Mouse (Mus musculus): ENCODE measurements around the gene Ogfod1. TPM values are rescaled to one million over a fixed set of nuclear protein-coding genes. Genes with fewer than 3 reads are reported as not detected.
A peak's percentile ranks its signal among the peaks of the same experiment; 100 is the strongest.

Ogfod1 gene
- 14.4 and 14.6 TPM in 2 replicates for polyA plus RNA-seq (2014; fragmentation: Nextera tagmentation; extraction: Ambion mirVana)

- DNase-seq (ENCODE audit: low spot score) (peak; percentile 97), ATAC-seq (ENCODE audit: insufficient number of reproducible peaks, low FRiP score, low TSS enrichment, low read depth) (peak; percentile 99)
- H3K9ac ChIP-seq (ENCODE audit: low read length), result peak within 1 kb of the TSS; percentile 68
- H3K27ac ChIP-seq (replicated peaks; ENCODE audit: low read depth, low read length), result peak within 1 kb of the TSS; percentile 42
- H3K4me3 ChIP-seq (ENCODE audit: low read depth, low read length), result peak within 1 kb of the TSS; percentile 56
- H3K27me3 ChIP-seq (ENCODE audit: control insufficient read depth, insufficient read depth, low read length), result no peaks in the 10 kb centered on the region
- no peaks in the 10 kb centered on the region for H3K9me3 ChIP-seq (ENCODE audit: control insufficient read depth, low read length)
- H3K4me2 ChIP-seq (ENCODE audit: low read depth, severe bottlenecking), result peak within 1 kb of the TSS; percentile 69
- under 1% methylated on average over 40 of the region's 41 CpGs for WGBS
- peaks cover 6% of the 10 kb centered on the region; the same call in 1 of the 2 replicates for H3K4me1 ChIP-seq (ENCODE audit: control insufficient read depth, insufficient read depth, low read length)
- H3K36me3 ChIP-seq (ENCODE audit: control insufficient read depth, insufficient read depth, low read length), result no peaks in the 10 kb centered on the region
Measured at GRCm38 (mm10) chr8:94036944-94037524, at the start of gene Ogfod1, which contains the start of gene Nudt21. Ogfod1 (plus strand) TSS chr8:94037198. Nudt21 (minus strand) TSS chr8:94037031.

GRCm38 (mm10) chr8:93989739-93990138, 47.3 kb upstream of the Ogfod1 start:
- Histone ChIP-seq H3K4me1 (ENCODE audit: control insufficient read depth, insufficient read depth, low read length) (no peaks in the 10 kb centered on the region), H3K9me3 (ENCODE audit: control insufficient read depth, low read length) (no peaks in the 10 kb centered on the region), H3K4me2 (ENCODE audit: low read depth, severe bottlenecking) (no peak overlapping the region), H3K9ac (ENCODE audit: low read length) (no peak overlapping the region), H3K27me3 (ENCODE audit: control insufficient read depth, insufficient read depth, low read length) (no peaks in the 10 kb centered on the region), H3K27ac (replicated peaks; ENCODE audit: low read depth, low read length) (no peak overlapping the region), H3K4me3 (ENCODE audit: low read depth, low read length) (no peak overlapping the region), H3K36me3 (ENCODE audit: control insufficient read depth, insufficient read depth, low read length) (peaks cover 5% of the 10 kb centered on the region; the same call in 1 of the 2 replicates)
- 92% methylated on average over 4 of the region's 4 CpGs for WGBS
- ATAC-seq (ENCODE audit: insufficient number of reproducible peaks, low FRiP score, low TSS enrichment, low read depth), result no peak
- DNase-seq (ENCODE audit: low spot score), result no peak

GRCm38 (mm10) chr8:93998961-93999360, 38.0 kb upstream of the Ogfod1 start:
- 82% methylated on average over 2 of the region's 2 CpGs for WGBS
- no peak for DNase-seq (ENCODE audit: low spot score)
- Histone ChIP-seq H3K4me3 (ENCODE audit: low read depth, low read length) (no peak overlapping the region), H3K4me2 (ENCODE audit: low read depth, severe bottlenecking) (no peak overlapping the region), H3K27ac (replicated peaks; ENCODE audit: low read depth, low read length) (no peak overlapping the region), H3K9me3 (ENCODE audit: control insufficient read depth, low read length) (no peaks in the 10 kb centered on the region), H3K9ac (ENCODE audit: low read length) (no peak overlapping the region), H3K4me1 (ENCODE audit: control insufficient read depth, insufficient read depth, low read length) (no peaks in the 10 kb centered on the region), H3K36me3 (ENCODE audit: control insufficient read depth, insufficient read depth, low read length) (peaks cover 16% of the 10 kb centered on the region; the same call in 1 of the 2 replicates), H3K27me3 (ENCODE audit: control insufficient read depth, insufficient read depth, low read length) (no peaks in the 10 kb centered on the region)
- no peak for ATAC-seq (ENCODE audit: insufficient number of reproducible peaks, low FRiP score, low TSS enrichment, low read depth)

- peaks cover 7% of the 10 kb centered on the region; the same call in 1 of the 2 replicates for H3K36me3 ChIP-seq (ENCODE audit: control insufficient read depth, insufficient read depth, low read length)
Measured at GRCm38 (mm10) chr8:94004139-94004538, 32.9 kb upstream of the Ogfod1 start.

GRCm38 (mm10) chr8:94009243-94009845, 27.7 kb upstream of the Ogfod1 start:
- Histone ChIP-seq H3K27ac (replicated peaks; ENCODE audit: low read depth, low read length) (no peak overlapping the region), H3K9me3 (ENCODE audit: control insufficient read depth, low read length) (no peaks in the 10 kb centered on the region), H3K36me3 (ENCODE audit: control insufficient read depth, insufficient read depth, low read length) (no peaks in the 10 kb centered on the region), H3K4me3 (ENCODE audit: low read depth, low read length) (no peak overlapping the region), H3K9ac (ENCODE audit: low read length) (no peak overlapping the region), H3K4me1 (ENCODE audit: control insufficient read depth, insufficient read depth, low read length) (peaks cover 6% of the 10 kb centered on the region; the same call in 1 of the 2 replicates), H3K27me3 (ENCODE audit: control insufficient read depth, insufficient read depth, low read length) (no peaks in the 10 kb centered on the region), H3K4me2 (ENCODE audit: low read depth, severe bottlenecking) (no peak overlapping the region)
- WGBS, result 68% methylated on average over 15 of the region's 15 CpGs
- DNase-seq (ENCODE audit: low spot score) (no peak), ATAC-seq (ENCODE audit: insufficient number of reproducible peaks, low FRiP score, low TSS enrichment, low read depth) (no peak)

More at GRCm38 (mm10) chr8:94004139-94004538, 32.9 kb upstream of the Ogfod1 start:
- no peaks in the 10 kb centered on the region for H3K9me3 ChIP-seq (ENCODE audit: control insufficient read depth, low read length)
- H3K27me3 ChIP-seq (ENCODE audit: control insufficient read depth, insufficient read depth, low read length), result no peaks in the 10 kb centered on the region
- no peak overlapping the region for H3K4me3 ChIP-seq (ENCODE audit: low read depth, low read length)
- H3K4me1 ChIP-seq (ENCODE audit: control insufficient read depth, insufficient read depth, low read length), result 0 out of 2 replicates have a peak, but pooled peaks cover 2% of the 10 kb centered on the region
- DNase-seq (ENCODE audit: low spot score) (no peak), ATAC-seq (ENCODE audit: insufficient number of reproducible peaks, low FRiP score, low TSS enrichment, low read depth) (no peak)
- no peak overlapping the region for H3K27ac ChIP-seq (replicated peaks; ENCODE audit: low read depth, low read length)
- H3K9ac ChIP-seq (ENCODE audit: low read length), result no peak overlapping the region
- 92% methylated on average over 9 of the region's 9 CpGs for WGBS
- no peak overlapping the region for H3K4me2 ChIP-seq (ENCODE audit: low read depth, severe bottlenecking)

- no peak overlapping the region for H3K9ac ChIP-seq (ENCODE audit: low read length)
- H3K36me3 ChIP-seq (ENCODE audit: control insufficient read depth, insufficient read depth, low read length), result no peaks in the 10 kb centered on the region
- H3K27ac ChIP-seq (replicated peaks; ENCODE audit: low read depth, low read length), result no peak overlapping the region
- ATAC-seq (ENCODE audit: insufficient number of reproducible peaks, low FRiP score, low TSS enrichment, low read depth) (no peak), DNase-seq (ENCODE audit: low spot score) (no peak)
- H3K9me3 ChIP-seq (ENCODE audit: control insufficient read depth, low read length), result no peaks in the 10 kb centered on the region
- peaks cover 6% of the 10 kb centered on the region; the same call in 1 of the 2 replicates for H3K4me1 ChIP-seq (ENCODE audit: control insufficient read depth, insufficient read depth, low read length)
- WGBS, result 70% methylated on average over 2 of the region's 2 CpGs
- no peak overlapping the region for H3K4me3 ChIP-seq (ENCODE audit: low read depth, low read length)
- H3K4me2 ChIP-seq (ENCODE audit: low read depth, severe bottlenecking), result no peak overlapping the region
- no peaks in the 10 kb centered on the region for H3K27me3 ChIP-seq (ENCODE audit: control insufficient read depth, insufficient read depth, low read length)
Measured at GRCm38 (mm10) chr8:94010101-94010705, 26.8 kb upstream of the Ogfod1 start.

- no peaks in the 10 kb centered on the region for H3K27me3 ChIP-seq (ENCODE audit: control insufficient read depth, insufficient read depth, low read length)
- peaks cover 6% of the 10 kb centered on the region; the same call in 1 of the 2 replicates for H3K4me1 ChIP-seq (ENCODE audit: control insufficient read depth, insufficient read depth, low read length)
- no peak for DNase-seq (ENCODE audit: low spot score)
- no peaks in the 10 kb centered on the region for H3K36me3 ChIP-seq (ENCODE audit: control insufficient read depth, insufficient read depth, low read length)
- 4% methylated on average over 48 of the region's 48 CpGs for WGBS
- H3K4me2 ChIP-seq (ENCODE audit: low read depth, severe bottlenecking), result peak overlapping the region; percentile 89
- H3K9ac ChIP-seq (ENCODE audit: low read length), result peak overlapping the region; percentile 94
- H3K9me3 ChIP-seq (ENCODE audit: control insufficient read depth, low read length), result no peaks in the 10 kb centered on the region
- peak overlapping the region; percentile 89 for H3K4me3 ChIP-seq (ENCODE audit: low read depth, low read length)
- ATAC-seq (ENCODE audit: insufficient number of reproducible peaks, low FRiP score, low TSS enrichment, low read depth), result no peak
- peak overlapping the region; percentile 87; the same call in 1 of the 2 replicates for H3K27ac ChIP-seq (replicated peaks; ENCODE audit: low read depth, low read length)
Measured at GRCm38 (mm10) chr8:94011076-94012012, 25.7 kb upstream of the Ogfod1 start.
